Mouse (Mus musculus) hindbrain, embryonic 14.5 days (tissue): Measurements from ENCODE around the gene Efhc1. TPM values are rescaled to one million over a fixed set of nuclear protein-coding genes. Genes with fewer than 3 reads are reported as not detected.

Source experiments
- ATAC-seq: fragments of 200-750 bp; cut with Nextera tagmentation; 2 replicates; pipeline ENCODE4 v1.8.0; 2017; ENCODE audit warnings: moderate number of reproducible peaks, mild to moderate bottlenecking, moderate TSS enrichment, moderate library complexity; ENCODE audit not compliant: low FRiP score
- DNase-seq: peaks from one replicate; pipeline ENCODE4 v3.0.0-alpha.2; 2015; ENCODE audit warnings: low spot score
- H3K27ac ChIP-seq: fragments of 300-500 bp; sonication (generic); 2 replicates; pipeline ENCODE4 v1.5.1; 2014; ENCODE audit warnings: mild to moderate bottlenecking, moderate library complexity
- H3K27me3 ChIP-seq: fragments of 300-500 bp; sonication (generic); 2 replicates; pipeline ENCODE4 v1.6.1; 2014; ENCODE audit warnings: mild to moderate bottlenecking, low read length, mixed read lengths; ENCODE audit not compliant: control insufficient read depth, insufficient read depth
- H3K36me3 ChIP-seq: fragments of 300-500 bp; sonication (generic); replicated peaks from 2 replicates; pipeline ENCODE4 v1.6.1; 2014; ENCODE audit not compliant: control insufficient read depth, insufficient read depth
- H3K4me1 ChIP-seq: fragments of 300-500 bp; sonication (generic); replicated peaks from 2 replicates; pipeline ENCODE4 v1.6.1; 2014; ENCODE audit warnings: antibody characterized with exemption, low read length, mixed read lengths; ENCODE audit not compliant: control insufficient read depth, insufficient read depth
- H3K4me2 ChIP-seq: fragments of 300-500 bp; sonication (generic); replicated peaks from 2 replicates; pipeline ENCODE4 v1.6.1; 2014; ENCODE audit warnings: mild to moderate bottlenecking, moderate library complexity
- H3K4me3 ChIP-seq: fragments of 300-500 bp; sonication (generic); replicated peaks from 2 replicates; pipeline ENCODE4 v1.5.1; 2014; ENCODE audit warnings: mild to moderate bottlenecking, low read length
- H3K9ac ChIP-seq: fragments of 300-500 bp; sonication (generic); 2 replicates; pipeline ENCODE4 v1.6.1; 2014
- H3K9me3 ChIP-seq: fragments of 300-500 bp; sonication (generic); 2 replicates; pipeline ENCODE4 v1.6.1; 2016; ENCODE audit warnings: low read length; ENCODE audit not compliant: control insufficient read depth
- WGBS: fragments of 180-500 bp; shearing (Covaris S2); extraction: QIAGEN DNeasy Blood & Tissue Kit; methylation state at CpG from one replicate; pipeline ENCODE4 v1.1.7; 2014; 5-methylcytosine and 5-hydroxymethylcytosine counted together
- polyA plus RNA-seq: library from polyadenylated mRNA; unstranded; fragments of >200 nt; fragmentation: Nextera tagmentation; extraction: Ambion mirVana; gene quantifications from 2 replicates; pipeline ENCODE4 v1.2.1, GENCODE M21; 2014

The Efhc1 gene
- 3.4 and 3.5 TPM in 2 replicates for polyA plus RNA-seq

GRCm38 (mm10) chr1:20951300-20951763 lies at the start of gene Efhc1:
Gene Efhc1 (plus strand): TSS chr1:20951626.
- Histone ChIP-seq H3K27ac (peak within 1 kb of the TSS; percentile 80), H3K4me3 (peak within 1 kb of the TSS; percentile 51), H3K9me3 (no peaks in the 10 kb centered on the region), H3K27me3 (no peaks in the 10 kb centered on the region), H3K4me2 (peak within 1 kb of the TSS; percentile 75), H3K4me1 (no peaks in the 10 kb centered on the region; the same call in 1 of the 2 replicates), H3K9ac (peak within 1 kb of the TSS; percentile 73), H3K36me3 (no peaks in the 10 kb centered on the region)
- WGBS, result 1% methylated on average over 23 of the region's 23 CpGs
- DNase-seq (peak; percentile 93), ATAC-seq (peak; percentile 98)

GRCm38 (mm10) chr1:20905501-20906127 lies 45.8 kb upstream of the Efhc1 start:
- H3K4me1 ChIP-seq, result 0 out of 2 replicates have a peak, but pooled peaks cover 5% of the 10 kb centered on the region
- H3K36me3 ChIP-seq, result no peaks in the 10 kb centered on the region; the same call in 1 of the 2 replicates
- no peaks in the 10 kb centered on the region for H3K27me3 ChIP-seq
- ATAC-seq (peak; percentile 86), DNase-seq (peak; percentile 65)
- H3K4me3 ChIP-seq, result no peak overlapping the region
- H3K9ac ChIP-seq, result no peak overlapping the region
- peak overlapping the region; percentile 63 for H3K27ac ChIP-seq
- WGBS, result 36% methylated on average over 8 of the region's 8 CpGs
- no peaks in the 10 kb centered on the region for H3K9me3 ChIP-seq
- no peak overlapping the region for H3K4me2 ChIP-seq

GRCm38 (mm10) chr1:20906128-20906515 lies 45.3 kb upstream of the Efhc1 start:
- ATAC-seq, result peak; percentile 70; the same call in 1 of the 2 replicates
- 0 out of 2 replicates have a peak, but pooled peaks cover 5% of the 10 kb centered on the region for H3K4me1 ChIP-seq
- H3K36me3 ChIP-seq, result no peaks in the 10 kb centered on the region; the same call in 1 of the 2 replicates
- H3K27me3 ChIP-seq, result no peaks in the 10 kb centered on the region
- DNase-seq, result peak; percentile 38
- no peak overlapping the region for H3K9ac ChIP-seq
- no peaks in the 10 kb centered on the region for H3K9me3 ChIP-seq
- 71% methylated on average over 9 of the region's 9 CpGs for WGBS
- no peak overlapping the region for H3K4me2 ChIP-seq
- H3K27ac ChIP-seq, result peak overlapping the region; percentile 63
- no peak overlapping the region for H3K4me3 ChIP-seq

GRCm38 (mm10) chr1:20908541-20908940 lies 42.9 kb upstream of the Efhc1 start:
- WGBS, result 15% methylated on average over 4 of the region's 4 CpGs
- no peak overlapping the region for H3K9ac ChIP-seq
- H3K4me3 ChIP-seq, result no peak overlapping the region
- H3K4me2 ChIP-seq, result no peak overlapping the region
- H3K9me3 ChIP-seq, result no peaks in the 10 kb centered on the region
- DNase-seq, result no peak
- H3K36me3 ChIP-seq, result no peaks in the 10 kb centered on the region
- H3K4me1 ChIP-seq, result 0 out of 2 replicates have a peak, but pooled peaks cover 5% of the 10 kb centered on the region
- ATAC-seq, result no peak
- no peaks in the 10 kb centered on the region for H3K27me3 ChIP-seq
- peak overlapping the region; percentile 1 for H3K27ac ChIP-seq

GRCm38 (mm10) chr1:20912115-20912514 lies 39.3 kb upstream of the Efhc1 start:
- 14% methylated on average over 2 of the region's 2 CpGs for WGBS

GRCm38 (mm10) chr1:20912527-20913171 lies 38.8 kb upstream of the Efhc1 start:
- no peak overlapping the region for H3K9ac ChIP-seq
- H3K4me1 ChIP-seq, result 0 out of 2 replicates have a peak, but pooled peaks cover 4% of the 10 kb centered on the region
- ATAC-seq (no peak), DNase-seq (no peak)
- no peaks in the 10 kb centered on the region for H3K9me3 ChIP-seq
- no peaks in the 10 kb centered on the region for H3K27me3 ChIP-seq
- H3K4me3 ChIP-seq, result no peak overlapping the region
- H3K27ac ChIP-seq, result no peak overlapping the region
- H3K36me3 ChIP-seq, result no peaks in the 10 kb centered on the region
- H3K4me2 ChIP-seq, result no peak overlapping the region
- 55% methylated on average over 13 of the region's 13 CpGs for WGBS

More at GRCm38 (mm10) chr1:20912115-20912514, 39.3 kb upstream of the Efhc1 start:
- Histone ChIP-seq H3K4me2 (no peak overlapping the region), H3K9ac (no peak overlapping the region), H3K9me3 (no peaks in the 10 kb centered on the region), H3K36me3 (no peaks in the 10 kb centered on the region), H3K27me3 (no peaks in the 10 kb centered on the region), H3K27ac (no peak overlapping the region), H3K4me3 (no peak overlapping the region), H3K4me1 (0 out of 2 replicates have a peak, but pooled peaks cover 5% of the 10 kb centered on the region)
- ATAC-seq (no peak), DNase-seq (no peak)

GRCm38 (mm10) chr1:20914769-20915168 lies 36.7 kb upstream of the Efhc1 start:
- Histone ChIP-seq H3K9ac (no peak overlapping the region), H3K27me3 (no peaks in the 10 kb centered on the region), H3K4me1 (no peaks in the 10 kb centered on the region), H3K9me3 (no peaks in the 10 kb centered on the region), H3K27ac (no peak overlapping the region), H3K4me3 (no peak overlapping the region), H3K4me2 (no peak overlapping the region), H3K36me3 (no peaks in the 10 kb centered on the region)
- 0 out of 2 replicates have a peak, but pooled peaks have one; percentile 22 for ATAC-seq
- 94% methylated on average over 3 of the region's 3 CpGs for WGBS
- no peak for DNase-seq

GRCm38 (mm10) chr1:20915608-20916007 lies 35.8 kb upstream of the Efhc1 start:
- Histone ChIP-seq H3K27me3 (no peaks in the 10 kb centered on the region), H3K9me3 (no peaks in the 10 kb centered on the region), H3K9ac (no peak overlapping the region), H3K4me2 (no peak overlapping the region), H3K36me3 (no peaks in the 10 kb centered on the region), H3K4me1 (no peaks in the 10 kb centered on the region), H3K4me3 (no peak overlapping the region), H3K27ac (no peak overlapping the region)
- WGBS, result 75% methylated on average over 5 of the region's 5 CpGs
- no peak for DNase-seq
- ATAC-seq, result no peak

GRCm38 (mm10) chr1:20917496-20918050 lies 33.9 kb upstream of the Efhc1 start:
- WGBS, result 90% methylated on average over 6 of the region's 6 CpGs

More at GRCm38 (mm10) chr1:20917496-20918050, 33.9 kb upstream of the Efhc1 start:
- no peak for DNase-seq
- Histone ChIP-seq H3K4me3 (no peak overlapping the region), H3K4me1 (peaks cover 4% of the 10 kb centered on the region; the same call in 1 of the 2 replicates), H3K27me3 (no peaks in the 10 kb centered on the region), H3K9me3 (no peaks in the 10 kb centered on the region), H3K27ac (no peak overlapping the region), H3K36me3 (no peaks in the 10 kb centered on the region), H3K4me2 (no peak overlapping the region), H3K9ac (no peak overlapping the region)
- no peak for ATAC-seq
